Mouse (Mus musculus) monocyte, adult 59 days (primary cell): Measurements from ENCODE around the gene Map2k3. TPM values are rescaled to one million over a fixed set of nuclear protein-coding genes. Genes with fewer than 3 reads are reported as not detected.

Experiments
- total RNA-seq, 2 experiments: library from RNA; stranded (reverse); gene quantifications; one replicate each; pipeline ENCODE4 v1.2.4; 2023

The Map2k3 gene
- 10 to 100 TPM; 68.1 to 69.5 TPM for total RNA-seq

GRCm38 (mm10) chr11:60931869-60932481 is at the start of gene Map2k3:
Gene Map2k3 (plus strand): TSS chr11:60932033.

GRCm38 (mm10) chr11:60914491-60914890 is 17.3 kb upstream of the Map2k3 start, which contains the start of gene Natd1:
Gene Natd1 (minus strand): TSS chr11:60914750.

Other genes starting within 250 kb of the Map2k3 start
- gene Llgl1, start 232.3 kb upstream of the Map2k3 start, total RNA-seq, result 10 to 100 TPM; 23.9 to 25.6 TPM
- gene Flii, start 204.8 kb upstream of the Map2k3 start, total RNA-seq, result 100 to 1,000 TPM; 266 to 269 TPM
- 10 to 100 TPM in 1 of 2 experiments, 1 to 10 TPM in 1; 9.2 to 12.3 TPM for gene Mief2, start 203.6 kb upstream of the Map2k3 start, total RNA-seq
- gene Top3a, start 154.7 kb upstream of the Map2k3 start, total RNA-seq, result 10 to 100 TPM; 14.8 to 15.6 TPM
- 10 to 100 TPM; 51.7 to 52.9 TPM for gene Smcr8, start 154.5 kb upstream of the Map2k3 start, total RNA-seq
- gene Shmt1, start 120.3 kb upstream of the Map2k3 start, total RNA-seq, result 1 to 10 TPM; 6.7 to 9.6 TPM
- 10 to 100 TPM; 11.3 to 12.0 TPM for gene Dhrs7b, start 101.4 kb upstream of the Map2k3 start, total RNA-seq
- 10 to 100 TPM; 24.8 to 26.0 TPM for gene Tmem11, start 52.8 kb upstream of the Map2k3 start, total RNA-seq
- gene Natd1, start 17.3 kb upstream of the Map2k3 start, total RNA-seq, result 10 to 100 TPM; 12.7 to 12.8 TPM
- not detected for gene Kcnj12, start 90.5 kb downstream of the Map2k3 start, total RNA-seq
- 10 to 100 TPM; 40.9 to 43.2 TPM for gene Tnfrsf13b, start 194.7 kb downstream of the Map2k3 start, total RNA-seq
- 10 to 100 TPM; 57.2 to 58.7 TPM for gene Usp22, start 243.0 kb downstream of the Map2k3 start, total RNA-seq